Mouse (Mus musculus): Measurements from ENCODE around the gene Sipa1l3.

- no peak for TF ChIP-seq CTCF (IDR thresholded peaks at IDR 0.05; ENCODE audit: extremely low read depth, insufficient read depth, insufficient read length, insufficient replicate concordance)
- no peak for TF ChIP-seq POLR2A (IDR thresholded peaks at IDR 0.05; ENCODE audit: low read depth, low read length)
These were observed 179.3 kb downstream of the Sipa1l3 start for GRCm38 (mm10) chr7:29338984-29339679.

Data from spleen, adult 2 months (tissue).